Mouse (Mus musculus) heart, embryonic 12.5 days (tissue): ENCODE data around the gene Gtf2f1. TPM values are rescaled to one million over a fixed set of nuclear protein-coding genes. Genes with fewer than 3 reads are reported as not detected.

Source experiments
- polyA plus RNA-seq: library from polyadenylated mRNA; unstranded; fragments of >200 nt; fragmentation: Nextera tagmentation; extraction: Ambion mirVana; gene quantifications from 2 replicates; pipeline ENCODE4 v1.2.1, GENCODE M21; 2016

The Gtf2f1 gene
- polyA plus RNA-seq, 1 experiment from 2014 or later: 34.3 TPM

Other genes starting within 250 kb of the Gtf2f1 start
- gene Dus3l, start 246.5 kb downstream of the Gtf2f1 start, polyA plus RNA-seq: 33.3 and 34.8 TPM in 2 replicates
- 1.0 and 1.4 TPM in 2 replicates for gene Prr22, start 241.0 kb downstream of the Gtf2f1 start, polyA plus RNA-seq
- 3.8 and 4.4 TPM in 2 replicates for gene Rfx2, start 180.3 kb downstream of the Gtf2f1 start, polyA plus RNA-seq
- not detected in 2 replicates for gene Acsbg2, start 136.8 kb downstream of the Gtf2f1 start, polyA plus RNA-seq
- gene 1700061G19Rik, start 135.8 kb downstream of the Gtf2f1 start, polyA plus RNA-seq: 0.33 and 0.36 TPM in 2 replicates
- gene Mllt1, start 75.9 kb downstream of the Gtf2f1 start, polyA plus RNA-seq: 45.3 and 50.6 TPM in 2 replicates
- not detected in 2 replicates for gene Acer1, start 29.2 kb downstream of the Gtf2f1 start, polyA plus RNA-seq
- gene Clpp, start 21.0 kb downstream of the Gtf2f1 start, polyA plus RNA-seq: 98.1 and 102 TPM in 2 replicates
- 48.5 and 52.8 TPM in 2 replicates for gene Alkbh7, start 13.9 kb downstream of the Gtf2f1 start, polyA plus RNA-seq
- 0.55 TPM in 1 of 2 replicates, not detected in the other for gene Pspn, start 11.3 kb downstream of the Gtf2f1 start, polyA plus RNA-seq
- gene Gm17949, start 181 bp upstream of the Gtf2f1 start, polyA plus RNA-seq: 0.22 and 0.43 TPM in 2 replicates
- gene Khsrp, start 20.2 kb upstream of the Gtf2f1 start, polyA plus RNA-seq: 52.4 and 58.7 TPM in 2 replicates
- gene Slc25a41, start 30.4 kb upstream of the Gtf2f1 start, polyA plus RNA-seq: not detected in 2 replicates
- gene Crb3, start 47.8 kb upstream of the Gtf2f1 start, polyA plus RNA-seq: 0.27 and 0.94 TPM in 2 replicates
- gene Slc25a23, start 48.6 kb upstream of the Gtf2f1 start, polyA plus RNA-seq: 15.5 and 17.2 TPM in 2 replicates
- gene Dennd1c, start 67.2 kb upstream of the Gtf2f1 start, polyA plus RNA-seq: 0.66 and 1.4 TPM in 2 replicates
- gene Tubb4a, start 76.5 kb upstream of the Gtf2f1 start, polyA plus RNA-seq: 9.4 and 11.3 TPM in 2 replicates
- 5.3 and 7.1 TPM in 2 replicates for gene Tnfsf9, start 94.0 kb upstream of the Gtf2f1 start, polyA plus RNA-seq
- gene Cd70, start 138.5 kb upstream of the Gtf2f1 start, polyA plus RNA-seq: not detected in 2 replicates
- 0.11 and 0.46 TPM in 2 replicates for gene Tnfsf14, start 182.9 kb upstream of the Gtf2f1 start, polyA plus RNA-seq
- gene C3, start 216.8 kb upstream of the Gtf2f1 start, polyA plus RNA-seq: 0.87 and 2.6 TPM in 2 replicates
- gene Gpr108, start 237.2 kb upstream of the Gtf2f1 start, polyA plus RNA-seq: 24.9 and 27.4 TPM in 2 replicates
- gene Trip10, start 238.2 kb upstream of the Gtf2f1 start, polyA plus RNA-seq: 41.6 and 45.4 TPM in 2 replicates